Comparison of ENCODE assay signal across 10 mouse cellular contexts in genomic region chrX:160996051-160996450, GRCm38 (mm10). TPM values are rescaled to one million over a fixed set of nuclear protein-coding genes. Genes with fewer than 3 reads are reported as not detected.
DNase-seq lines count a peak whose midpoint lies in the region; ATAC-seq and TF ChIP-seq lines count a peak whose summit lies in the region.
"Had no signal": no experiment of that assay in that cellular context is flagged by ENCODE, and none has a peak within 500 bp of the region (broad histone marks: within the 10 kb centered on the region; RNA-seq: fewer than 3 reads in every experiment).

No protein-coding gene starts in this region.

- H3K36me3 ChIP-seq in heart, postnatal 0 days (replicated peaks; ENCODE audit: control insufficient read depth, insufficient read depth, low read length), result no peaks in the 10 kb centered on the region
- no peaks in the 10 kb centered on the region for H3K36me3 ChIP-seq in forebrain, embryonic 13.5 days (ENCODE audit: poor library complexity, severe bottlenecking)
- H3K36me3 ChIP-seq in midbrain, embryonic 15.5 days (replicated peaks), result no peaks in the 10 kb centered on the region
- H3K36me3 ChIP-seq: liver, embryonic 13.5 days had no signal

- no peak overlapping the region for H3K4me3 ChIP-seq in heart, postnatal 0 days (ENCODE audit: low read depth, low read length)
- H3K4me3 ChIP-seq in forebrain, embryonic 13.5 days, result no peak overlapping the region
- peak overlapping the region; percentile 62; the same call in 1 of the 2 replicates for H3K4me3 ChIP-seq in midbrain, embryonic 15.5 days

- no peak for ATAC-seq in heart, postnatal 0 days (ENCODE audit: insufficient read depth, low read depth)
- ATAC-seq in forebrain, embryonic 13.5 days, result no peak
- no peak for ATAC-seq in midbrain, embryonic 15.5 days (replicated peaks)
- ATAC-seq in cerebellum, adult (ENCODE audit: insufficient number of reproducible peaks, low FRiP score, low TSS enrichment), result no peak

- H3K27ac ChIP-seq in heart, postnatal 0 days (ENCODE audit: low read depth), result no peak overlapping the region
- H3K27ac ChIP-seq in forebrain, embryonic 13.5 days, result no peak overlapping the region
- peak overlapping the region; percentile 88 for H3K27ac ChIP-seq in midbrain, embryonic 15.5 days
- H3K27ac ChIP-seq: liver, embryonic 13.5 days had no signal

- no peaks in the 10 kb centered on the region for H3K4me1 ChIP-seq in heart, postnatal 0 days (ENCODE audit: control insufficient read depth, insufficient read depth)
- H3K4me1 ChIP-seq in forebrain, embryonic 13.5 days, result peaks cover 13% of the 10 kb centered on the region; the same call in 1 of the 2 replicates
- 0 out of 2 replicates have a peak, but pooled peaks cover 3% of the 10 kb centered on the region for H3K4me1 ChIP-seq in midbrain, embryonic 15.5 days
- H3K4me1 ChIP-seq: liver, embryonic 13.5 days had no signal

- no peak for TF ChIP-seq EP300 in heart, postnatal 0 days (IDR thresholded peaks at IDR 0.05; ENCODE audit: low read depth)

- WGBS in heart, postnatal 0 days, result 21% methylated on average over 5 of the region's 5 CpGs
- WGBS in forebrain, embryonic 13.5 days, result 21% methylated on average over 5 of the region's 5 CpGs
- 25% methylated on average over 5 of the region's 5 CpGs for WGBS in midbrain, embryonic 15.5 days

- H3K4me2 ChIP-seq in heart, postnatal 0 days (ENCODE audit: low read depth, low read length), result peak overlapping the region; percentile 50; the same call in 1 of the 2 replicates
- H3K4me2 ChIP-seq in forebrain, embryonic 13.5 days, result peak overlapping the region; percentile 51
- peak overlapping the region; percentile 40 for H3K4me2 ChIP-seq in midbrain, embryonic 15.5 days

- TF ChIP-seq CTCF in heart, postnatal 0 days (IDR thresholded peaks at IDR 0.05; ENCODE audit: low read depth), result no peak

- no peaks in the 10 kb centered on the region for H3K9me3 ChIP-seq in heart, postnatal 0 days (replicated peaks; ENCODE audit: control insufficient read depth, low read length)
- H3K9me3 ChIP-seq in forebrain, embryonic 13.5 days (replicated peaks), result no peaks in the 10 kb centered on the region
- H3K9me3 ChIP-seq in midbrain, embryonic 15.5 days, result no peaks in the 10 kb centered on the region
- H3K9me3 ChIP-seq: liver, embryonic 13.5 days had no signal

- H3K27me3 ChIP-seq in heart, postnatal 0 days (ENCODE audit: control insufficient read depth, insufficient read depth, low read length), result no peaks in the 10 kb centered on the region
- H3K27me3 ChIP-seq in forebrain, embryonic 13.5 days, result peaks cover 6% of the 10 kb centered on the region; the same call in 1 of the 2 replicates
- 0 out of 2 replicates have a peak, but pooled peaks cover 5% of the 10 kb centered on the region for H3K27me3 ChIP-seq in midbrain, embryonic 15.5 days (replicated peaks)
- H3K27me3 ChIP-seq: liver, embryonic 13.5 days had no signal

- DNase-seq in heart, postnatal 0 days (ENCODE audit: low spot score), result peak; percentile 16
- DNase-seq in heart, postnatal 25 days (ENCODE audit: low spot score), result no peak
- DNase-seq in adipocyte (ENCODE audit: low spot score), result peak; percentile 13
- no peak for DNase-seq in spleen, postnatal 4 days (ENCODE audit: low spot score in 2 of 2)
- no peak for DNase-seq in spleen, postnatal 10 days (ENCODE audit: low spot score in 2 of 2)
- DNase-seq: kidney, adult 11 months had no signal

- intact Hi-C loops in heart, postnatal 25 days (cut with DNase I), result loop anchor here (5.0 kb wide), 1 partner anchor 229 kb away; the partner anchor contains the start of gene Rs1

- H3K9ac ChIP-seq in heart, postnatal 0 days (replicated peaks; ENCODE audit: low read depth, low read length), result no peak overlapping the region
- H3K9ac ChIP-seq in forebrain, embryonic 13.5 days, result no peak overlapping the region
- H3K9ac ChIP-seq in midbrain, embryonic 15.5 days, result peak overlapping the region; percentile 17; the same call in 1 of the 2 replicates

RNA-seq across cellular contexts. Expression of gene Cdkl5, which starts 1.5 kb away (rescaled TPM):
- 3.3 and 4.4 TPM in 2 replicates for total RNA-seq in heart, postnatal 0 days (2014; rRNA removed; ENCODE audit: low replicate concordance)
- polyA plus RNA-seq in heart, postnatal 0 days (2015; fragmentation: Nextera tagmentation; extraction: Ambion mirVana), result 1.7 TPM in 2 replicates
- 1 to 10 TPM; 5.6 to 6.6 TPM for total RNA-seq in heart, postnatal 25 days (2021)
- polyA plus RNA-seq in forebrain, embryonic 13.5 days (2015; fragmentation: Nextera tagmentation; extraction: Ambion mirVana), result 4.3 and 4.8 TPM in 2 replicates
- 4.2 TPM in 2 replicates for polyA plus RNA-seq in midbrain, embryonic 15.5 days (2015; fragmentation: Nextera tagmentation; extraction: Ambion mirVana)

Comparison
In these comparisons a context has a peak if more than half of its experiments do, and no peak if none do; other contexts are left out.
1. DNase-seq: peak in heart, postnatal 0 days (single experiment) and adipocyte (single experiment); none in heart, postnatal 25 days (single experiment), spleen, postnatal 4 days (0 of 2) and spleen, postnatal 10 days (0 of 2).
2. Peak in every context shown above with its lines, with median percentiles within 50 percentile points of each other: H3K4me2 ChIP-seq.